Mouse (Mus musculus) heart, embryonic 10.5 days (tissue): Measurements from ENCODE around the gene Otc. TPM values are rescaled to one million over a fixed set of nuclear protein-coding genes. Genes with fewer than 3 reads are reported as not detected.

ENCODE experiments used
- DNase-seq: peaks from one replicate; pipeline ENCODE4 v3.0.0-alpha.2; 2017; ENCODE audit warnings: low spot score
- H3K27ac ChIP-seq: fragments of 300-500 bp; sonication (generic); 2 replicates; pipeline ENCODE4 v1.5.1; 2016; ENCODE audit warnings: mild to moderate bottlenecking
- H3K27me3 ChIP-seq: fragments of 300-500 bp; sonication (generic); 2 replicates; pipeline ENCODE4 v1.6.1; 2016; ENCODE audit warnings: mild to moderate bottlenecking; ENCODE audit not compliant: poor library complexity, insufficient read depth, severe bottlenecking
- H3K36me3 ChIP-seq: fragments of 300-500 bp; sonication (generic); 2 replicates; pipeline ENCODE4 v1.6.1; 2016; ENCODE audit warnings: mild to moderate bottlenecking, moderate library complexity
- H3K4me1 ChIP-seq: fragments of 300-500 bp; sonication (generic); 2 replicates; pipeline ENCODE4 v1.6.1; 2016; ENCODE audit warnings: mild to moderate bottlenecking
- H3K4me3 ChIP-seq: fragments of 300-500 bp; sonication (generic); 2 replicates; pipeline ENCODE4 v1.5.1; 2016; ENCODE audit warnings: mild to moderate bottlenecking, moderate library complexity
- H3K9me3 ChIP-seq: fragments of 300-500 bp; sonication (generic); 2 replicates; pipeline ENCODE4 v1.6.1; 2016; ENCODE audit warnings: mild to moderate bottlenecking, moderate library complexity
- WGBS: fragments of 180-500 bp; shearing (Covaris S2); methylation state at CpG from one replicate; pipeline ENCODE4 v1.1.7; 2016; 5-methylcytosine and 5-hydroxymethylcytosine counted together
- polyA plus RNA-seq: library from polyadenylated mRNA; unstranded; fragments of >200 nt; fragmentation: Nextera tagmentation; extraction: Ambion mirVana; gene quantifications from 2 replicates; pipeline ENCODE4 v1.2.1, GENCODE M21; 2016

Otc gene
- polyA plus RNA-seq, 1 experiment from 2014 or later: 1.5 TPM

DNA sequence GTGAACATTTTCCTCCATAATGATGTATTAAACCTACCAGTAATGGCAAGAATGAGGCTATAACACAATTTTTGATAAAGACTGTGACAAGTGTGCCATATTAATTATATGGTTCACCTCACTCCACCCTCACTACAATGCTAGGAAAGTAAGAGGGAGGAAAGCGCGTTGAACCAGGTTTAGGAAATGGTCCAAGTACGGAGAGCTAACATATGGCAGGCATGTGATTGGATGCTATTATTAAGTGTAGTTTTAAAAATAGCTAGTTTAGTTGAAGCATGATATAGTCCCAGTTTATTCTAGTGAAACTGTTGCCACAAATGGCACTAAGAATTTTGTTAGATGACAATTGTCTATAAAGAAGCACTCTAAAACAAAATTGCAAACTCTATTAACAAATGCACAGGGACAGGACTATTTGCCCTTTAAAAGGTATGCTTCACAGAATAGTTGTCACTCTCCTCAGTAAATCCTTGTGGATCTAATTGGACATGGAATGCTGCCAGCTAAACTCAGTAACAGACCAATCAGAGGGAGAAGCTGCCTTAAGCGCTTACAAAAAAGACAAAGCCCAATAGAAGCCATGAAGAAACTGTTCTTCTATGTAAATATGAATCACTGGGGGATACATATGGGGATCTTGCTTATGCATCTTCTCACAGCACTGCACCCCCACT, 16.8 kb downstream of the Otc start:
- DNase-seq: no peak
- WGBS: 85% methylated on average over 4 of the region's 4 CpGs
- Histone ChIP-seq H3K4me3 (no peak overlapping the region), H3K4me1 (no peaks in the 10 kb centered on the region), H3K27me3 (no peaks in the 10 kb centered on the region), H3K36me3 (no peaks in the 10 kb centered on the region), H3K9me3 (no peaks in the 10 kb centered on the region), H3K27ac (no peak overlapping the region)

DNA sequence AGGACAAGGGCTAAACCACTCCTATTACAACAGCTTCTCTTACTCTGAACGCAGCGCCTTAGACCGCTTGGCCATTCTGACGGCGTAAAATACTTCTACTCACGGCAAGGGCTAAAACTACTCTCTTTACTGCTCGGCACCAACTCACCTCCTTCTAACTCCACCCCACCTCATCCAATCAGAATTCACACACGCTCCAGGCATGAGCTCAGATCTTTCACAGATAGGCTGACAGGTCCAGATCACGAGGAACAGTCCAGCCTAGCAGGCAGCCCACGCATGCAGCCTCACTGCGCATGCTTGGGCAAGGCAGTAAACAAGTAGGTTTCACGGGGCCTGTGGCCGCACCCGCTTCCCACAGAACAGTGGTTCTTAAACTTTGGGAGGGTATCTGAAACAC, 45.2 kb downstream of the Otc start:
- Histone ChIP-seq H3K4me3 (no peak overlapping the region), H3K27ac (no peak overlapping the region), H3K4me1 (no peaks in the 10 kb centered on the region), H3K27me3 (no peaks in the 10 kb centered on the region), H3K36me3 (no peaks in the 10 kb centered on the region), H3K9me3 (no peaks in the 10 kb centered on the region)
- no peak for DNase-seq
- 79% methylated on average over 14 of the region's 14 CpGs for WGBS

- no peak overlapping the region for H3K4me3 ChIP-seq
- H3K4me1 ChIP-seq: no peaks in the 10 kb centered on the region
- no peak overlapping the region for H3K27ac ChIP-seq
- no peaks in the 10 kb centered on the region for H3K9me3 ChIP-seq
- no peak for DNase-seq
- WGBS: 73% methylated on average over 4 of the region's 4 CpGs
- H3K36me3 ChIP-seq: no peaks in the 10 kb centered on the region
- H3K27me3 ChIP-seq: no peaks in the 10 kb centered on the region
These were observed 66.1 kb downstream of the Otc start for GRCm38 (mm10) chrX:10318176-10318575.

DNA sequence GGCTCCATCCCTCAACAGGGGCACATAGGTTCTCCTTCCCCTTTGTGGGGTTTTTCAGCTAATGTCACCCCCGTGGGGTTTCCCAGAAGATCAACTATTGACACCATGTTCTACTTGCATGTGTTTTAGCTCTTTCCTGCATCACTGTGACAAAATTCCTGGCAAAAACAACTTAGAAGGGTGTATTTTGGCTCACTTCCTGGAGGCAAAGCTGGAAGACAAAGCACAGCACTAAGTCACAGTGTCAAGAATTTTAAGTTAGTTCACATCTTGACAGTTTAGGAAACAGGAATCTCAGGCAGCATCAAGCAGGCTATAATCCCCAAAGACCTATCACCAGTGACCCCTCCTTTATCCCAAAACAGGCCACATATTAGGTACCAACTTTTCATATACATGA, 78.1 kb downstream of the Otc start:
- no peak overlapping the region for H3K27ac ChIP-seq
- whole genome bisulfite sequencing: 50% methylated on average over 1 of the region's 1 CpGs

GRCm38 (mm10) chrX:10331749-10332148, 79.6 kb downstream of the Otc start:
- no peak for DNase-seq
- 82% methylated on average over 1 of the region's 1 CpGs for WGBS
- no peak overlapping the region for H3K27ac ChIP-seq
- no peaks in the 10 kb centered on the region for H3K36me3 ChIP-seq
- no peaks in the 10 kb centered on the region for H3K9me3 ChIP-seq
- H3K27me3 ChIP-seq: no peaks in the 10 kb centered on the region
- H3K4me3 ChIP-seq: no peak overlapping the region
- no peaks in the 10 kb centered on the region for H3K4me1 ChIP-seq

More for the DNA sequence above, 78.1 kb downstream of the Otc start:
- H3K9me3 ChIP-seq: no peaks in the 10 kb centered on the region
- no peaks in the 10 kb centered on the region for H3K36me3 ChIP-seq
- DNase-seq: no peak
- H3K4me1 ChIP-seq: no peaks in the 10 kb centered on the region
- H3K27me3 ChIP-seq: no peaks in the 10 kb centered on the region
- H3K4me3 ChIP-seq: no peak overlapping the region

DNA sequence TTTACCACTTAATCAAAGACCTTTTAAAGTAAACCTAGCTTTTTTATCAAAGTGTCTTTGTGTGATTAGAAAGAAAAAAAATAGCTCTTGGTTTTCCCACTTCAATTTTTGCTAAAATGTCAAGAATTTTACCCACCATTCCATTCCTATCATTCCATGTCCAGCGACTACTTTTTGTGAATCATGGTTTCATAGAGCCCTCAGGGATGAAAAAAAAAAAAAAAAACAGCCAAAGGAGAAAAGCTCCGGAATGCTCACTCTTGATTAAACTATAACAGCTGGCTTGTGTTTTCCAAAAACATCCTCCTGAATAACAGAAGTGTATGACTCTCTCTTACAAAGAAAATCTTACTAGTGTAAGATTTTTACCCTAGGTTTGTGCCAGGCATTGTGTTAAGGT, 84.7 kb downstream of the Otc start:
- DNase-seq: no peak
- Histone ChIP-seq H3K4me1 (no peaks in the 10 kb centered on the region), H3K4me3 (no peak overlapping the region), H3K27me3 (no peaks in the 10 kb centered on the region), H3K36me3 (no peaks in the 10 kb centered on the region), H3K9me3 (no peaks in the 10 kb centered on the region), H3K27ac (no peak overlapping the region)
- WGBS: 49% methylated on average over 2 of the region's 2 CpGs

- Histone ChIP-seq H3K9me3 (no peaks in the 10 kb centered on the region), H3K27me3 (no peaks in the 10 kb centered on the region), H3K27ac (no peak overlapping the region), H3K4me3 (no peak overlapping the region), H3K36me3 (no peaks in the 10 kb centered on the region), H3K4me1 (no peaks in the 10 kb centered on the region)
- WGBS: 40% methylated on average over 4 of the region's 4 CpGs
- DNase-seq: no peak
These were observed 103.8 kb downstream of the Otc start for GRCm38 (mm10) chrX:10355867-10356266.

Other genes starting within 250 kb of the Otc start
- 1.9 and 4.4 TPM in 2 replicates for gene Srpx, start 134.6 kb upstream of the Otc start, polyA plus RNA-seq
- gene Rpgr, start 35.4 kb upstream of the Otc start, polyA plus RNA-seq: 13.5 and 14.3 TPM in 2 replicates
- gene Tspan7, start 232.9 kb downstream of the Otc start, polyA plus RNA-seq: 65.2 and 72.4 TPM in 2 replicates